Mouse (Mus musculus) thymus, postnatal 25 days (tissue): ENCODE measurements around the gene Tmod4.
A peak's percentile ranks its signal among the peaks of the same experiment; 100 is the strongest.
"Not testable (repeated sequence)": the region's sequence is repeated elsewhere in the genome, so short reads cannot be mapped to it uniquely, and the experiment has no call there.

Source experiments
- DNase-seq: peaks from one replicate; pipeline ENCODE4 v3.0.0; 2022

The Tmod4 gene

DNA sequence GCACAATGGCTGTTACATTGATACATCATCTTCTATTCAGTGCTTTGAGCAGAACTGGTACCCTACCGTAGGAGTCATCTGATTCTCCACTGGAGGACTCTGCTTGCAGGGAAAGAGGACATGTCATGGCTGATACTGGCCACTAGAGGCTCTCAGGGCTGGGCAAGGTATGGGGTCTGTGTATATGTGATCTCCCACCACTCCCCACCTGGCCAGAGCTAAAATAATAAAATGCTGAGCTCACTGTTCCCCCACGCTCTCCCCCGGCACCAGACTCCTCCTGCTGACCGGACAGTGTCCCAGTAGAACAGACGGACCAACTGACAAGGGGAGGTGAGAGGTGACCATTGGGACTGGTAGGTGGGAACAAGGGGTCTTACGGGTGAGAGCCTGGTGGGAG is at the start of gene Tmod4:
TSS of gene Tmod4 (plus strand) at position 231 of the 400 bp plus-strand sequence.
- peak; percentile 34 for DNase-seq

DNA sequence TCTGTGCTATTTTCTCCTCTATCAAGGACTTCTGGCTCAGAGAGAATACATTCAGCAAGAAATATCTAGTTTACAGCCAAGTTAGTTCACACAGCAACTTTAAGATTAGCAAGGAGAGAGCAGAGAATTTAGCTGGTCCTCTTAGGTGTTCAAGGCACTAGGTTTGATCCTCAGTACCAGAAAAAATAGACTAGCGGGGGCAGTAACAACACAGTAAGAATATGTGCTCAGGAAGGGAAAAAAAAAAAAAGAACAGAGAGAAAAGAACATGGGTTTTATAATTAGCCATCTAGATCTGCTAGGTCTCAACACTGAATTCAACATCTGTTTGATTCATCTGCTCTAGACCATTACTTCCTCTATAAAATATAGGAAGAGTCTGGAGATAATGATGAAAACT is 36.2 kb upstream of the Tmod4 start:
- DNase-seq, result no peak

DNA sequence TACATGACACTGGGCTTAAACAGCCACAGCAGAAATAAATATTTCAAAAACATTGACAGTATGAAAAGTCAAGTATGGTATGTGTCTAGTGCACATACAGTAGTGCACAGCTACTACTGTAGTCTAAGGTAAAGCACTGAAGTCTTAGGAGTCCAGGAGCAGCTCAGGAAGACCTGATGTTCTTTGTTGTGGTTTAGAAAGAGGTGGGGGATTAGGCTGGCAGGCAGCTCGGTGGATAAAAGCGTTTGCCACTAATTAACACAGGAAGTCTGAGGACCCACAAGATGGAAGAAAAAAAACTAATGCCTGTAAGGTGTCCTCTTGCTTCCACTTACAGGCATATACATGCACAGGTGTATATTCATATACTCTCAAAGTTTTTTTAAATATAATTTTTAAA is 23.4 kb upstream of the Tmod4 start:
- no peak for DNase-seq

DNA sequence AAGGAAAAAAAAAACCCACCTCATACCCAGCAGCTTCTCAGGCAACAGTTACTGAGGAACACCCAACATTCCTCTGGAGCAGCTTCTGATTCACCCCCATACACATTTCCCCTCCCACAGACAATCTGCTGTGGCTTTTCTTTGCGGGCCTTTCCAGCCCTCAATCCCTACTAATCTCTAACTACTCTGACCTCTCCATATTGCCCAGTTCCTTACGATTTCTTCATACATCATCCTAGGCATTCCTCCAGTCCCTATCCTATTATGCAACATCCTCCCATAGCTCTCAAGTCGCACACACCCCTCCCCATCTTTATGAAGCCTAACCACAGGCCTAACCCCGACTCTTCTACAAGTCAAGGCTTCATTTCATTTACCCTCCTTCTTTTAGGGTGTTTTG is 19.2 kb upstream of the Tmod4 start:
- no peak for DNase-seq

DNA sequence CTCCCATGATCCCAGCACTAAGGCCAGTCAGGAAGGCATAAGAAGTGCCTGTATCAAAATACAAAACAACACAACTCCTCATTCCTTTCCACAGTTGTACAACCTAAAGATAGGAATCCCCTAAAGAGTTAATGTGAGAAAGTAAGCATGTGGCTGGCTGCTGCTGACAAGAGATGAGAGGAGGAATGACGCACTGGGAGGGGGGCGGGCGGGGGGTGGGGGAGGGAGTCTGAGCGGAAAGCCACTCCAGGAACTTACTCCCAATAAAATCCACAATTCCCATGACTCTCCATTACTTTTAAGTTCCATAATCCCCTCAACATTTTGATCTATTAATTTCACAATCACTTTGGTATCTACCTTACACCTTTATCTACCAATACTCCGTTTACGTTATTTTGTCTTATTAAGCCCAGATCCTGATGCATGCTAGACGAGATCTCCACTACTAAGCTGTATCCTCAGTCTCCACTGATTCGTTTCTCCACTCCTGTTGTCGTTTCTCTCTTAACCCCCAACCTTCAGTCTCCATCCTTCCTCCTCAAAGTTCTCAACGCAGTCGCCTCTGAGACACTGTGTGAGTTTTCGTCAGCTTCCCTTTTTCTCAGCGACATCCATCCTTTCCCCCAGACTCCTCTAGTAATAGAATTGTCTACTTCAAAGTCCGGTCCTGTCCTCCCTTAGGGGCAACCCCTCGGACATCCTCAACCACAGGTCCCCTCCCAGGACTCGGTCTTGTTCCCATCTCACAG is 18.5 kb upstream of the Tmod4 start:
- DNase-seq, result no peak

DNA sequence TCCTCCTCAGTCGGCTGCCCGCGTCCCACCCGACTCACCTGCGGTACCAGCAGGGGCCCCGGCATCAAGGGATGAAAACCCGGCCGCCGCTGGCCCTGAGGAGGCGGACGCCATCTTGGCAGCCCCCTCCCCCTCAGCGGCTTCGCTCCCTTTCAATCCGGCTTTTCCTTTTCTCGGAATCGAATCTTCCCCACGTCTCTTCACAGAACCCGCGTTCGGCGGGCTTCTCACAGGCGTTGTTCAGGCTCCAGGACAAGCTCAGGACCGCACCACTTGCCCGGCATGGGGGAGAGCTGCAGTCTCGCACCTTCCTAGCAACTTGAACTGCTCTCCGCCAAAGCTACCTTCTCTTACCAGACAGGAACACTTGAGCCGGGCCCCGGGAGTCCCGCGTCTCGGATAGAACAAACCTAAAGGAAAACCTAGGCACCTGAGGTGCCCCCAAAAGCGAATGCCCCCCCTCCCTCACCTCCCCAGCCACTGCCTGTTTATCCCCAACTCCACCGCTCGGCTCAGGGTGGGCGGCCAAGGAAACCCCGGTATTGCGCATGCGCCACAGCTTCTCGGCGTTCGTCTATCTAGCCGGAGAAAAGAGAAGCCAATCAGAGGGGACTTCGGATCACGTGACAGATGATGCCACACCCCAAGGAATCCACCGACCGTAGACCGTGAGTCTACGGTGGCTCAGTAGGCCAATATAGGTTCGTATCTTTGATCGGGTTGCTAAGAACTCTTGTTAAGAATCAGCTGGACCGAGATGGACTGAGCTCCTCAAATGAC is 17.7 kb upstream of the Tmod4 start, which contains the start of gene Pip5k1a:
TSS of gene Pip5k1a (minus strand) at position 593 of the 780 bp plus-strand sequence.
- DNase-seq, result peak; percentile 95

DNA sequence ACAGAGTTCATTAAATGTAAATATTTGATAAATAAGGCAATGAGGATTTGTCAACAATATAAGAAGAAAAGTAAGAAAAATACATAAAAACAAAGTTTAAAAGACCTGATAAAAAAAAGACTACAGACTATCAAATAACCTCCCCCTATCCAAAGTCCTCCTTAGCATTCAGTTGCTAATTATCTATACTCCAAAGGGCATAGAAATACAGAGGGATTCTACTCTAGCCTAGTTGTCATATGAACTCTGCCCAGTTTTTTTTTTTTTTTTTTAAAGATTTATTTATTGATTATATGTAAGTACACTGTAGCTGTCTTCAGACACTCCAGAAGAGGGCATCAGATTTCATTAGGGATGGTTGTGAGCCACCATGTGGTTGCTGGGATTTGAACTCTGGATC is 17.0 kb upstream of the Tmod4 start:
- not testable (repeated sequence) for DNase-seq

DNA sequence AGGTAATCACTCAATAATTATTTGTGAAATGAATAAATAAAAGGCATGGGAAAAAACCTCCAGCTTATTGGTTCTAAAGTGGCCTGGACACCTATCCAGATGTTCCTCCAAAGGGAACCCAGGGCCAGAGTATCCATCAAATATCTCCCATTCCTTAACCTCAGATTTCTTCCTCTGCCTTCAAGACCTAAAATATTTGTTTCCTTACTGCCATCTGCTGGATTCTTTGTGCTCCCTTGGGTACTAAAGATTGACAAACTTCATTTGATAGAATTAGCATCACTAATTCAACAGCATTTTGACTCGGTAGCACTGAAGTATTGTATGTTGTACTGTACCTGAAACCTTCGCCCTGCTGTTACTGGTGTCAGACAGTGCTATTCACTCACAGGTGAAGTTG is 16.4 kb upstream of the Tmod4 start:
- DNase-seq, result no peak

DNA sequence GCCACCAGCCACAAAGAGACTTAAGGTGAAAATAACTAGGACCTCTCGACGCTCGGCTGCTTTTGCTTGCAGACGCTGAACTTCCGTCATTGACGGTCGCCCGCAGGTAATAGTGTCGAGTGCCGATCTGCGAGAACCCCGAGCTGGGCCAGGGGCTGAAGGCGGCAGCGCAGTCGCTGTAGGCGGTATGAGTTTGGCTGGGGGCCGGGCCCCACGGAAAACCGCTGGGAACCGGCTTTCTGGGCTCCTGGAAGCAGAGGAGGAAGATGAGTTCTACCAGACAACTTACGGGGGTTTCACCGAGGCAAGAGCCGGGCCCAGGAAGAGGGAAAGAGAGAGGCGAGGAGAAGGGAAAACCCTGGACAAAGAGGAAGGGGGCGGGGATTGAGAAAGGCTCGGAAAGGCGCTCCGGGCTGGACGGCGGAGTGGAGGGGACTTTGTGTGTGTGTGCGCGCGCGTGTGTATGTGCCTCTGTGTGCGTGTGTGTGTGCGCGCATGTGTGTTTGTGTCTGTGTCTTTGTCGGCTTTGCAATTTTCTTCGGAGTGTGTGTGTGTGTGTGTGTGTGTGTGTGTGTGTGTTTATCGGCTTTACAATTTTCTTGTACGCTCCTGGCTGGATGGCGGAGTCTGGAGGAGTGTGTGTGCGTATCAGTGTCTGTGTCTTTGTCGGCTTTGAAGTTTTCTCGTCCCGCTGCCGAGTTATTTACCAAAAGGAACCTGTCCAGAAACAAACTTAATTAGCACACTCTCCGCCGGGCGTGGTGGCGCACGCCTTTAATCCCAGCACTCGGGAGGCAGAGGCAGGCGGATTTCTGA is 13.2 kb upstream of the Tmod4 start, which contains the start of gene Vps72:
TSS of gene Vps72 (plus strand) at position 112 of the 816 bp plus-strand sequence.
- DNase-seq, result peak; percentile 90

DNA sequence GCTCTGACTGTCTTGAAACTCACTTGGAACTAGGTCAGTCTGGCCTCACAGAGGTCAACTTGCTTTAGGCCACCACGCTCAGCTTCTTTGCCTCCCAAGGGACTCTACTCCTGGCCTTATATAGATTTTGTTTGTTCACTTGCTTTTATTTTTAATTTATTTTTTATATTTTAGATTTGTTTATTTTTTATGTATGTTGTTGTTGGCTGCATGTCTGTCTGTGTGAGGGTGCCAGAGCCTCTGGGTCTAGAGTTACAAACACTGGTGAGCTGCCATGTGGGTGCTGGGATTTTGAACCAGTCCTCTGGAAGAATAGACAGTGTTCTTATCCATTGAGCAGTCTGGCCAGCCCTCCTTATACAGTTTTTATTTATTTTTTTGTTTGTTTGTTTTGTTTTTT is 11.5 kb upstream of the Tmod4 start:
- no peak for DNase-seq

DNA sequence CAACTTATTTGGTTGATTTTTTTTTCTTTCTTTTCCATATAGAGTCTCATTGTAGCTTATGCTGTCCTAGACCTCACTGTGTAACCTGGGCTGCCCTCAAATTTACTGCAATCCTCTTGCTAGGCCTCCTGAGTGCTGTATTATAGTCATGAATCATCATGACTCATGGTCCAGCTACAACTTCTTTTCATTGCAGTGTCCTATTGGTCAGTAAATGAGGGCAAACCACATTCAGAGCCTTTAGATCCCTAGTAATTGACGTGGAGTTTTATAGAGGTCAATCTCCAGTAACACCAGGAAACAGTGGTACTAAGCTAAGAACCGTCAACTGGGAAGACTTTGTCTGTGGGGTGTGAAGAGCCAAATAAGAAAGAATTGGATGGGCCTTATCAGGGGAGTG is 6.5 kb upstream of the Tmod4 start:
- DNase-seq, result no peak

DNA sequence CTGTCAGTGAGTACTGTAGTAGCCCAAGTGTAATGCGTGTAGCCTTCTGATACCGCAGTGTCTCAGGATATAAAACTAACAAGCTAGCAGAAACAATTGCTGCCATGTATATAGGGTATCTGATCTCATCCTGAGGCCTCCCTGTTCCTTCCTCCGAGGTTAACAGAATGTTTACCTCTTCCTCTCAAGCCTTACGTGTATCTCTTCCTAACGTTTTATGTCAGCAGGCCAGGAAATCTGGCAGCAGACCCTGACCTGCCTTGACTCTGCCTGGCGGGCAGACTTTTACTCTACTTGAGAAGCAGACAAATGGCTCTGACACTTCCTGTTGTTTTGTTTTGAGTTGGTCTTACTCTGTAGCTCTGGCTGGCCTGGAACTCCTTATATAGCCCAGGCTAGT is 2.7 kb upstream of the Tmod4 start:
- DNase-seq, result no peak

DNA sequence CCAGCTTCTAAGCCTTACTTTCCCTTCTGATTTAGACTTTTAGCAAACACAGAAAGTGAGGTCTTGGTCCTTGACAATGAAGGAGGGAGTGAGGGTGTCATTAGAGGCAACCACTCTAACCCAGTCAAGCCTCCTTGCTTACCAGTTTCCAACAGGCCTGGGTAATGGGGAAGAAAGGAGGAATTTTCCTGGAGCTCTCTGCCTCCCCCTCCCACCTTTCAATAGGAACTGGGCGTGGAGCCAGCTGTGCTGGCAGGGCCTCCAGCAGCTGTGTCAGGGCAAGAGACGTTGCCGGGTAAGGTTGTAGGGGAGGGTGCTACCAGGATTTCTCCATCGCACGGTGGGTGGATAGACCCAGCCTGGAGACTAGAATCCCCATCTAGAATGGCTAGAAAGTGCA is 696 bp downstream of the Tmod4 start:
- DNase-seq, result no peak

DNA sequence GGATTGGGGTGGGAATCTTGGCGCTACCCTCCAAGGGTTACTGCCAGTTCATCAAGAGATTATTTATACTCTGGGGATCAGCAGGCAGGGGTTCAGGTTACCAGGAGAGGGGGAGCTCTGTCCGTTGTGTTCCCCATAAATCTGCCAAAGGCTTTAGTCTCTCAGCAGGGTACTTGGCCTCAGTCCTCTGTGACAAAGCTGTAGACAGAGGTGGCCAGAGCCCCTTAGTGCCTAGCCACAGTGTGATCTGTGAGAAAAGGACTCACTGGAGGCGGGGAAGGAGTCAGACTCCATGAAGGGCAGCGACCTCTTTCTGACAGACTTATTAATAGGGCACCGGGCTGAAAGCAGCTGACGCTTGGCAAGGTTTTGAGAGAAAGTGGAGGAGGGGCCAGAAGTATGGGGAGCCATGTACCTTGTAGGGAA is 5.0 kb downstream of the Tmod4 start:
- DNase-seq, result no peak

DNA sequence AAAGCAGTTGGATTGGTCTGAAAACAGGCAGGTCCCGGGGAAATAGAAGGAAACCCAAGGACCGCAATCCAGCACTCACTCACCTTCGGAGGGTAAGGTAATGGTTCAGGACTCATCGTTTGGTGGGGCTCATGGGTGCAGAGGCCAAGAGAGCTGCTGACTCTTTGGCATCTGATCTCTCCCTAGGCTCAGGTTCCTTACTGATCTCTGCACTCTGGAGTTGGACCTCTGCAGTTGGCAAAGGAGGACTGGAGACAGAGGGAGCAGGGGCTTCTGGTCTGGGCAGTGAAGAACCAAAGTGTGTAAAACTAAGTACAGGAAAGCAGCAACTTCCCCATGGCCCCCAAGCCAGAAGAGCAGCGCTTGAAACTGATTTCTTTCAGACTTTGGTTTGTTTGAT is 5.8 kb downstream of the Tmod4 start:
- DNase-seq, result no peak

DNA sequence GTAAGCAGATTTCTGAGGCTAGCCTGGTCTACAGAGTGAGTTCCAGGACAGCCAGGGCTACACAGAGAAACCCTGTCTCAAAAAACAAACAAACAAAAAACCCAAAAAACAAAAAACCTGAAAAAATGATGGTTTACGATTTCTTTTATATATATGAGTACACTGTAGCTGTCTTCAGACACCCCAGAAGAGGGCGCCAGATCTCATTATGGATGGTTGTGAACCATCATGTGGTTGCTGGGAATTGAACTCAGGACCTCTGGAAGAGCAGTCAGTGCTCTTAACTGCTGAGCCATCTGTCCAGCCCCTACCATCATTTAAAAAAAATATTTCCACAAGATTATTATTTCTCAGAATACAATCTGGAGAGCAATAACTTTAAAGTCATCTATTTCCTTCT is 8.1 kb downstream of the Tmod4 start:
- not testable (repeated sequence) for DNase-seq

DNA sequence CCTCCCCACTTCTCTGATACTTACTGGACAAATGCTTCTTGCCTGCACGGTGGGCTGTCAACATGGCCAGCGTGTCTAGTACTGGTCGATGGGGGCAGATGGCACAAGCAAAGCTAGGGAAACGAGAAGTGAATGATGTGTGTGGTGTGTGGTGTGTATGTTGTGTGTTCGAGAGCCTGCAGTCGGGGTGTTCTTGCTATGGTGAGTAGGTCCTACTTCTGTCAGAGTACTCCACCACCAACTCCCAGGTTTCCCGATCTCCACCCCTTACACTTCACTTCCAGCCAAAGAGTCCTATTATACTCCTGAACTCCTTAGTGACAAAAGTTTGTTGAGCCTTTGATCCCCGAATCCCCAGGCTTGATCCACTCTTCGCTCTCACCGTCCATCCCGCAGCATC is 8.9 kb downstream of the Tmod4 start:
- DNase-seq, result no peak

DNA sequence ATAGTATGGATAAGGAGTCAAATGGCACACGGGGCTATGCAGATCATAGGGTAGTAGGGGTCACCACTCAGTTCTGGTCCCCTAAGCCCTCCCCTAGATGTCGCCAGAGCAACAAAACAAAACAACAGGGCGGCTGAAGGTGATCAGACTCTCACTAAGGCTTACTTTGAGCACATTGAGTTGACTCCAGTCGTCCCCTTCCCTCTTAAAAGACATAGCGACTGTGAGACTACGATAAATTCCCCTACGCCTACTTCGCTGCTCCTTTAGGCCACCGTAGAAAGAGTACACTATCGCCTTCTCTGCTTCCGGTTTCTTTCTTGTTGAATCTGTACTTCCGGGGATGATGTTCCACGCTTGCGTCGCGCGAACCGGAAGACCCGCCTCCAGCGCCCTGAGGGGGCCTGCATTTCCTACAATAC is 9.4 kb downstream of the Tmod4 start, which contains the start of the genes Scnm1 and Lysmd1:
TSS of gene Scnm1 (minus strand) at position 332 of the 422 bp plus-strand sequence.
TSS of gene Lysmd1 (plus strand) at position 409 of the 422 bp plus-strand sequence.
- DNase-seq, result peak; percentile 89

DNA sequence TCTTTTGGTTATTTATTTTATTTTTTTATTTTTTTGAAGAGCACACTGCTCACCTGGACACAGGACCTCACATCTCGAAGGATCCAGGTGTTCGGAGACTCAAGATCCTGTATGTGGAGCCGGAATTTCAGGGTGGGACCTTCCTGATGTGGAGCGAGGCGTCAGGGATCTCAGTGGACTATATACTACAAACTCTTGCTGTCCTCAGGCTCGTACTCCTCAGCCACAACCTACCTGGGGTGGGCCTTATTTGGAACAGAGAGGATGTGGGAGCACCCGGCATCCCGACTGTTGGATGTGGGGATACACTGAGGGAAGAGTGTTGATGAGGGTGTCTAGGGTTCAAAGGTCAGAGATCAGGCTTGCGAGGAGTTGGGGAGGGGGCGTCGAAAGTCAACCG is 9.9 kb downstream of the Tmod4 start:
- DNase-seq, result not testable (repeated sequence)

DNA sequence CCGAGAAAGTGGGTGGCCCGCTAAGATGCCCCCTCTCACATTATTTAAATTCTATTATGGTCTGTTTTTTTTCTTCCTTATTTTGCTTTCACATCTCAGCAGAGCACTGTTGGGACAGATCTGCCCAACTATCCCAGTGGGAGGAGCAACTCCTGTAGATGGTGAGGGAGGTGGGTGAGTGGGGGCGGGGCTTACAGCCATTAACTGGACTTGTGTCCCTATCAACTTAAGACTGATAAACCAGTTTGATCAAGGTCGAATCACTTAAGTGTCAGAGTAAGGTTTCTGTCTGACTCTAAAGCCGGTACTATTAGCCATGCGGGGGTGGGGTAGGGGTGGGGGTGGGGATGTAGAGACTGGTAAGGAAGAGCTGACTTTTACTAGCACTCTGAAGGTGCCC is 10.7 kb downstream of the Tmod4 start:
- peak; percentile 26 for DNase-seq

DNA sequence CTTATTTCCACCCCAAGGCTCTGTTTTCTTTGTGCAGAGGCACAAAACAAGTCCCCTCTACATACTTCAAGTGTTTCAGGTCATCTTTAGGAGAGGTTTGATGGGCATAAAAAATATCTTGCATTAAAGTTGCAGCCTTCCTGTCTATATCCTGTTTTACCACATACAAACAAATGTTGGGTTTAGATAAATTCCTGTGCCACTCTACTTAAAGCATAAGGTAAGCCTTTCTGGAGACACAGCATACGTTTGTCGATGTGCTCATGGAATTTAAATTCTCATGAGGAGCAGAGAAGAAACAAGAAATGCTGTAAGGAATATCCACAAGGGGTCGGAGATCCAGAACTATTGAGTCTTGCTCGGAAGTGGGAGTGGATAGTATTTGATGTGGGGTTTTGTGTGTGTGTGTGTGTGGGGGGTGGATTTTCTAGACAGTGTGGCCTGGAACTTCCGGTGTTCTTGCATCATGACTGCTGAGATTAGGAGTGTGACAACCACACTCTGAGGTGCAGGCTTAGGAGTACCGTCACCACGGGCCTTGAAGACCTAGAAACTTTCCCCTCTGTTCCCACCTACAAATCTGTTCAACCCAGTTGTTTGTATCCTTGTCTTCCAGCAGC is 11.3 kb downstream of the Tmod4 start:
- peak; percentile 27 for DNase-seq

DNA sequence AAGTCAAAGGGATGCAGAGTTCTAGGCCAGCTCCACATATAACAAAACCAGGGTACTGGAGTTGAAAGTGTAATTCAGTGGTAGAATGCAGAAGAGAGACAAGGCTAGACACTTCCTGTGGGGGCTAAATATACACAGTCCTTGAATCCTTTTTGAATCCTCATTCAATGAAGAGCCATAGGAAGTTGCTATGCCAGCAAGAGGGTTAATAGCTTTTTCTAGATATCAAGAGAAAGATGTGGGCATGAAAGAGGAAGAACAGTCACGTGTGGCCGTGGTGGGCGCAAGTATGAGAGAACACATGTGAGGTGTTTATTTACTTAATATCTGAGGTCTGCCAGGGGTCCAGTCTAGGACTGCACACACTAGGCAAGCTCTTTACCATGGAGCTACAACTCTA is 12.1 kb downstream of the Tmod4 start:
- DNase-seq, result no peak
